Mouse (Mus musculus): ENCODE measurements around the gene Gadd45a.

GRCm38 (mm10) chr6:67081141-67081540 is 43.9 kb upstream of the Gadd45a start:
- TF ChIP-seq EP300 (IDR thresholded peaks at IDR 0.05; ENCODE audit: low read length): no peak
- TF ChIP-seq CTCF (conservative IDR thresholded peaks at IDR 0.05 in 1 of 2, IDR thresholded peaks at IDR 0.05 in 1 of 2; ENCODE audit: low read depth in 2 of 2, low read length in 2 of 2): no peak
- TF ChIP-seq MAX (IDR thresholded peaks at IDR 0.05; ENCODE audit: low read length): no peak
- TF ChIP-seq E2F4 (IDR thresholded peaks at IDR 0.05; ENCODE audit: insufficient replicate concordance, low read depth, low read length): no peak
- no peak for TF ChIP-seq USF1 (IDR thresholded peaks at IDR 0.05; ENCODE audit: low read depth, low read length)
- no peak for TF ChIP-seq POLR2A (IDR thresholded peaks at IDR 0.05; ENCODE audit: low read depth, low read length)
- no peak for TF ChIP-seq MAFK (IDR thresholded peaks at IDR 0.05; ENCODE audit: insufficient replicate concordance, low read length)
- no peak for TF ChIP-seq PAX5 (IDR thresholded peaks at IDR 0.05; ENCODE audit: low read length)
- no peak for TF ChIP-seq TCF12 (IDR thresholded peaks at IDR 0.05; ENCODE audit: low read depth, low read length)
- TF ChIP-seq KAT2A (IDR thresholded peaks at IDR 0.05; ENCODE audit: insufficient replicate concordance, low read length): no peak
